Mouse (Mus musculus) heart, postnatal 0 days (tissue): Measurements from ENCODE around the gene Zswim3.

Experiments used
- CTCF ChIP-seq: IDR thresholded peaks from 2 replicates; pipeline ENCODE4 v1.5.1; 2016; ENCODE audit warnings: antibody characterized with exemption, control low read depth, low read depth
- EP300 ChIP-seq: IDR thresholded peaks from 2 replicates; pipeline ENCODE4 v1.6.1; 2016; ENCODE audit warnings: antibody characterized with exemption, low read depth

DNA sequence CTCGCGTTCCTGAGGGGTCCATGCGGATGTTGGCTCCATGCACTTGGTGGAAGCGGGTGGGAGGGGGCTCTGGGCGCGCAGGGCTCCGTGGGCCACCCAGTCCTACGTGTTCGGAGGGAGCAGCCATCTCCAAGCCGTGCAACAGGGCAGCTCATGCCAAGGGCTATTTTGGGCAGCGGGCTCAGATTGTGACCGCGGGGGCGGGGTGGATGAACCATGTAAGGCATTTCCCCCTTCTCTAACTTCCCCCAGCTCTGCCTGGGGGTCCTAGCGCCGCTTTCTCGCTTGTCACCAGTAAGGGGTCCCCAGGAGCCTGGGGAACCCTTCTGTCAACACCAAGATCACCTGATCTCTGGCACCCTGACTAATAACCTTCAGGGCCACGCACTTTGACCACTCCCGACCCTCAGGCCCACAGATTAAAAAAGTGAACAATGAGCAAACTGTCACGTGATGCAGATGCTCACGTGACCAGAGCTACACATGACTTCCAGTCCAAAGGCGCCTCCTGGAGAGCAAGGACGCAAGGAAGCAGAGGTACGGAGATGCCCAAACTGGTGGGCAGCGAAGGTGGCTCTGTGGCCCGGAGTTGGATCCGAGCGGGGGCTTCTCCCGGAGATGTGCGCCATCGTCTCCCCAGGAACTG lies 28.5 kb downstream of the Zswim3 start, which contains the start of gene Neurl2:
- TF ChIP-seq CTCF (0 out of 2 replicates have a peak, but pooled peaks have one; percentile 2), EP300 (no peak; the same call in 1 of the 2 replicates)
